Mouse (Mus musculus) liver, embryonic 14.5 days (tissue): ENCODE data around the gene Prkd1.

Experiments
- CTCF ChIP-seq: IDR thresholded peaks from 2 replicates; pipeline ENCODE4 v1.5.1; 2016; ENCODE audit warnings: antibody characterized with exemption, low read depth, control low read depth
- EP300 ChIP-seq: IDR thresholded peaks from 2 replicates; pipeline ENCODE4 v1.6.1; 2016; ENCODE audit warnings: antibody characterized with exemption, low read depth

DNA sequence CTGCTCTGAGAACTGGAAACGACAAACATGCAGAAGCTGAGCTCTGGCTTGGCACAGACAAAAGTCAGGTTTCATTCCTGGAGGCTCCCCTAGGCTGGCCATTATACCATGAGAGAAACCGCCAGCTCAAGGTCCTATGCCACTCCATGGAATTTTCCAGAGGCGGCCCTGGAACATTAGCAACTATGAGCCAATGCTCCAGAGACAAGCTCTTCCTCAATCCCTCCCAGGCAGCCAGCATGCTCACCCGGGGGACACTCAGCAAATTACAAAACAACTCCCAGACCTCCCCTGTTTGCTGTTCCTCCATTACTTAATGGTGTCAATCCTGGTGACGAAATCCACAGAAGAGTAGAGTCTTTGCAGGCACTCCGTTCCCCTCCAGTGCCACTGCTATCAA lies 14.5 kb downstream of the Prkd1 start:
- TF ChIP-seq CTCF = no peak
- TF ChIP-seq EP300 = no peak
